Mouse (Mus musculus): Measurements from ENCODE around the gene Vat1l. TPM values are rescaled to one million over a fixed set of nuclear protein-coding genes. Genes with fewer than 3 reads are reported as not detected.

Vat1l gene
- polyA plus RNA-seq, 1 experiment: not detected

DNA sequence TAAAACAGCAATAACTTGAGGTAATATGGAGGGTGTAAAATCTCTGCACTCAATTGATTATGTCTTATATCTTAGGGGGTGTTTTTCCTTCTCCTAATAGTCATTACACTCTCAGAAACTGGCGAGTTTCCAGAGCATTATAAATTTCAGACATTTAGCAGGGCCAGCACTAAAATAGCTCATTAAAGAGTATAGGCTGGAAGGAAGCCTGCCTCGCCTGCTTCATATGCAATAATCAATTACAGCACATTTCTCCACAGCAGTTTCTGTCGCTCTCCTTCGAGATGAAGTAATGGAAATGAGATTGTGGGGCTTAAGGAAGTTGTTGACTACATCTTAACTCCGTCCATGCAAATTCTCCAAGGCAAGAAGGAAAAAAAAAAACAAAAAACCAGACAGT, 139.4 kb downstream of the Vat1l start:
- TF ChIP-seq GATA1 (IDR thresholded peaks at IDR 0.05; ENCODE audit: low read length): no peak

DNA sequence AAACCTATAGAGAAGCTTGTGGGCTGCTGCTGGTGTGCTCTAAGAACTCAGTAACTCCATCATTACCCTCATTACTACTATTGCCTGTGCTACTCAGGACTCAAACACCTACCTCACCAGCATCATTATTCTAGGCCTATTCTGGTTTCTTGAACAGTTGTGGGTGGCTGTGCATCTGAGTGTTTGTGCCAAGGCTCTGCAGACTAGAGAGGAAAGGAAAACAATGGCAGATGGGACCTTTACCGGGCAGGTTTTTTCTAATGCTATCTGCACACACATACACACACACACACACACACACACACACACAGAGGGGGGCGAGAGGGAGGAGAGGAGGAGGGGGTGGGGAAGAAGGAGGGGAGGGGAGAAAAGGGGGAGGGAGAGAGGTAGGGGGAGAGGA, 140.6 kb downstream of the Vat1l start:
- TF ChIP-seq GATA1 (IDR thresholded peaks at IDR 0.05; ENCODE audit: low read length): no peak

DNA sequence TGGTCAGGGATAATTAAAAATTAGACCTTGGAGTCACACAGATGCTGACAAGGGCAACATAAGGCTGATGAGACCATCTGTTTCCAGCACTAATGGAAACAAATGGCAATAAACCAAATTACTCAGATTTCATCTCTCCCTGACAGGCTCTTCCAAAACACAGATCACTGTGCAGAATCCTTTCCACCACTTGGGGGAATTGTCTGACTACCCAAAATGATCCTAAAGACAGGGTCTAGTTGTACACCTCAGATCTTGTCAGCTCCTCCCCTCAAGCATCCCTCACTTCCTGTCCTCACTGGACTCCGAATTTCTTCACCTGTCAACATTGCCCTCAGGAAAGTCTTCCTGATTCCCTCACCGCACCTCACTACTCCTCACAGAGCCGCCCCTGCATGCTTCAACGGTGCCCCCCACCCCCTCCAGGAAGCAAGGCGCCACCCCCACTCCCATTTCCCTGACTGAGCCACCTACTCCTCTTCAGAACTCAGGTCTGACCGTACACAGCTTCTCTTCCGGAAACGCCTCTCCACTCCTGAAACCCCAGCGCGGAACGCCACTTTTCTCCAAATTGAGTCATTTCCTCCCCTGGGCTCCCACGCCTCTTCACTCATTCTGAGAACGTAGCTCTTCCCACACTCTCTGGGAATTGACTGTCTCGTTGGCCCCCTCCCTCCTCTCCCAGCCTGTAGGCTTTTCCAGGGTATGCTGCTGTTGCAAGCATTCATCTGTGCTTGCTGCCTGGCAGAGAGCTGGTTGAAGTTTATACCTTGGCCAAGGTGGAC, 146.4 kb downstream of the Vat1l start:
- TF ChIP-seq GATA1 (IDR thresholded peaks at IDR 0.05; ENCODE audit: low read length): no peak

DNA sequence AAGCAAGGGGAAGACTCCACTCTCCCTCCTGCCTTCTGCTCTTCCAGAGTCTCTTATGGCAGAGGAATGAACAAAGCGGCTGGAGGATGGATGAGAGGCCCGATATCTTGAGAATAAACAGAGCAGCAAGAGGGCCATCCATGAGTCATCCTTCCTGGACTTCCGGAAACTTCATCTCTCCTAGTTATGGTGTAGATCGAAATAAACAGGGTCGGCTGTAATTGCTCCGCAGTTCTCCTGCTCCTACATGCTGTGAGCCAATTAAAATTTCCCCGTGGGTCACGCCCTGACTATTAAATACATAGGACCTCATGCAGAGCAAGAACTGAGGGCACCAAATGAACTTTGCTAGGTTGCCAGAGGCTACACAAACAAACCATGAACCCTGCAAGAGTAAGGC, 155.1 kb downstream of the Vat1l start:
- TF ChIP-seq GATA1 (IDR thresholded peaks at IDR 0.05; ENCODE audit: low read length): no peak

DNA sequence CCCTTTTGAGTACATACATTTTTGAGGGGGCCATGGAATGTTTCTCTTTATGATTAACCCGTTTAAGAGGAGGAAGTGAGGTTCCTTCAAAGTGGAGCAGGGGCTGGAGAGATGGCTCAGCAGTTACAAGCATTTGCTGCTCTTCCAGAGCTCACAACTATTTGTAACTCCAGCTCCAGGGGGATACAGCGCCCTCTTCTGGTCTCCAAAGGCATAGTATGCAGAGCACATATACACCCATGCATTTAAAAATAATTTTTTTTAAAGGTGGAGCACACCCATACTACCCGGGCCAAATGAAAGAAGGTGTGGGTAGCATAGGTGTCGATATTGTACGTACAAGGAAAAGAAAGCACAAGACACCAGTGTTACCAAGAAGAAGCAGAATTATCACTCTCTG, 157.8 kb downstream of the Vat1l start:
- no peak for TF ChIP-seq GATA1 (IDR thresholded peaks at IDR 0.05; ENCODE audit: low read length)

DNA sequence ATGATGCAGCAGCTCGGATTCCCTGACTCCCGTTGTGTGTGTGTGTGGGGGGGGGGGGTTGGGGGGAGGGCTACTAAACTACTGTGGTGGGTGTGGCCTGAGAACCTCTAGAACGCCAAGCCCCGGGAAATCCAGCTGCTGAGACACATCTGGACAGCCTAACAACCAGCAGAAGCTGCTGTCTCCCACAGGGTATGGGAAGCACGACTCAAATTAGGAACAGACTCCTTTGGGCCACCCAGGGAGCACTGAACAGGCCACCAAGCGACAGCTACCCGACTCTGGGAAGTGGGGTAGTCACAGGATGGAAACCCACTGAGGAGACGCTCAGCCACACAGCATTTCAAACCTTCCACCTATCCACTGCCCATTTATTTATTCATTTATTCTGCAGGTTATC, 158.2 kb downstream of the Vat1l start:
- no peak for TF ChIP-seq GATA1 (IDR thresholded peaks at IDR 0.05; ENCODE audit: low read length)

DNA sequence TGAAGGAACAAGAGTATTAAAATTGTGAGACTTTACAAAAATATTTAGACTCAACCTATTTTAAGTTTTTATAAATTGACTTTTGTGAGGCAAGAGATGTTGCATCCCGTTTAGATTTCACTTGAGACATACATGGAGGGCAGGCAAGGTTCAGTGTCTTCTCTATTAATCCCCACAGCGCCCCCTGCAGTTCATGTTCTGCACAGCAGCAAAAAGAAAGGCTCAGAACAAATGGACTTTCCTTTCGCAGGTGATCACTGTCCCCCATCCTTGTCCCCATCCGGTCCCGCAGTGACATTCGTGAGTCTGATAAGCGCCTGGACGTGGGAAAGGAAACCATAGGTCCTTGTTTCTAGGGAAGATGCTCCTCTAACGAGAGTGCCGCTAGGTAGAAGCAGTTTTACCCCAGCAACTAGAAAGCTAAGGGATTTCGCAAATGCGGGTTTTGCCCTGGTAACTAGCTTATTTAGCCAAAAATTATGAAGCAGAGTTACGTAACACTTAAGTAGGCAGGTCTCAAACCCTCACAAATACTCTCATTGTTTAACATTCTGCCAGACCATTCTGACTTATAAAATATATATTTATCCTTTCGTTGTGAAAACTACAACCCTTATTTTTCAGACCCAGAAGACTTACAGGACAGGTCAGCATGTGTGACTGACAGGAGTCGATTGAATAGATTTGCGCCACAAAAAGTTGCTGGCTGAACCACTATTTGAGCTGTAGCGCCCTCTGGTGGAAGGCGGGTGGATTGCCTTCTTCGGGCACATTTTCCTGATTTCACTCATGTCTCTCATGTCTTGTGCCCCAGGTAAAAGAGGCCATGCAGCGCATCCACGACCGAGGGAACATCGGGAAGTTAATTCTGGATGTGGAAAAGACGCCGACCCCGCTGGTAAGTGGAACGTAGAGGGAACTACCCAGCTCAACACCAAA, 163.9 kb downstream of the Vat1l start:
- no peak for TF ChIP-seq GATA1 (IDR thresholded peaks at IDR 0.05; ENCODE audit: low read length)

DNA sequence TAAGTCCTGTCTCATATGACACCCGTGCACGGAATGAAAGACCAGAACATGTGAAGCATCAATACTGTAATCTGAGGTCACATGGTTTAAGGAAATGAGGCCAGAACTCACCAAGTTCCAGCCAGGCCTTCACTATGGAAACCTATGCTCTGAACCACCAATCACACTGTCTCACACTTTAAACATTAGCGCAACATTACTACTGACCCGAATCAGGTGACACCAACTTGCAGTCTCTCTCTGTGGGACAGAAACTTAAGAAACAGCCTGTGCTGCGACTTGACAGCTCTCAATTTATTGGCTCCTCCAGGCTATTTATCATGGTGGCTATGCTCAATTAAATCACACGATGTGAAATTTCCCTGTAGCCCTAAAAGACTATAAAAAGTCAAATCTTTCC, 169.0 kb downstream of the Vat1l start:
- TF ChIP-seq GATA1 (IDR thresholded peaks at IDR 0.05; ENCODE audit: low read length): no peak

DNA sequence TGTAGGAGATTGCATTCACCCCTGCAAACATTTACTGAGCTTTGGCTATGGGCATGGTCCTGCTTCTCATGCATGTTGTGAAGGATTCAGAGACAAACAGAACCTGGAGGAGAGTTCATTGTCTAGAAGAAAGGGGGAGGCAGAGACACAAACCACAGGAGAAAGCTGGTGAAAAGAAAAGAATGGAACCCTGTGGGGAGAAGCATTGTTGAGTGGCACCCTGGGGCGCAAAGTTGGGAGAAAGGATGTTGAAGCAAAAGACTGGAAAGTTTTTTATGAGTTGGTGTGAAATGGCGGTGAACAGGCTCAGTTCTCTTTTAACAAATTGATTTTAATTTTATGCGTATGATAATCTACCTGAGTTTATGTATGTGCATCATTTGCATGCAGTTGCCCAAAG, 178.8 kb downstream of the Vat1l start:
- TF ChIP-seq GATA1 (IDR thresholded peaks at IDR 0.05; ENCODE audit: low read length): no peak

DNA sequence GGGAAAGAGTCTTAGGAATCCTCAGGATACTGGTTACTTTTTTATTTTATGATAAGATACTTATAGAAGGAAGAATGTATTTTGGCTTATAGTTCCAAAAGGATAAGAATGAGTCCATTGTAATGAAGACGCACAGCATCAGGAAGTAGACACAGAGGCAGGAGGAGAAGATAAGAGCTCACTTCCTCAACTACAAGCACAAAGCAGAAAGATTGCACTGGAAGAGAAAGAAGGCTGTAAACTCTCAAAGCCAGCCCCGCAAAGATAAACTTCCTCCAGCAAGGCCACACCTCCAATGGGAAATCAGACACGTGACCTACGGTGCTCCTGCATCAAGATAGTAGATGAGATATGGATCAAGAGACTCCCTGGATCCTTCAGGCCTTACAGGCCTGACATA, 182.1 kb downstream of the Vat1l start:
- TF ChIP-seq GATA1 (IDR thresholded peaks at IDR 0.05; ENCODE audit: low read length): no peak

DNA sequence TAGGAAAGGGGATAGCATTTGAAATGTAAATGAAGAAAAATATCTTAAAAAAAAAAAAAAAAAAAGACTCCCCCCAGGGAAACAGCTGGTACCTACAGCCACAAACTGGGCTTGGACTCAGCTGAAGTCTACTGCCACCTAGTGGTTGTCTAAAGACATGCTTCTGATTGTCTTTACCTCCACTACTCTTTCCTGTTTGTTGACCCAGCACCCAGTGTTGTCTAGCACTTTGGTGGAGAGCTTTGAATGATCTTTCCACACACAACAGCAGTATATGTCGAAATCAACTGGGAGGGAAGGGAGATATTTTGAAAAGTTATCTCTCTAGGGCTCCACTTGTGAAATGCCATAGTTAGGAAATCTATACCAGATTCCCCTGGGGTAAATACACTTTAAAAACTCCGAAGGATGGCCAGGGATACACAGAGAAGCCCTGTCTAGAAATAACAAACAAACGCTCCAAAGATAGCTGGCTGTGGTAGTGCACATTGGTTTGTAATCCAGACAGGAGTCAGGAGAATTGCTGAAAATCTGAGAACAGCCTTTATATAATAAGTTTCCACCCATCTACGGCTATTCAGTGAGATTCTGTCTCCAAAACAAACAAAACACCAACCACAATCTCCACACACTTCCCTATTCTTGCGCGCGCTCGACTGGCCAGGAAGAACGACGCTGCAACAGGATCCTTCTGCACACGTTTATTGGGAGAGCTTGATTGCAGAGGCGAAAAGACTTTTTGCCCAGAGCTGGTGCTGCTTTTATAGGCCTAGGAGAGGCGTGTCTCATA, 185.2 kb downstream of the Vat1l start:
- TF ChIP-seq GATA1 (IDR thresholded peaks at IDR 0.05; ENCODE audit: low read length): no peak

DNA sequence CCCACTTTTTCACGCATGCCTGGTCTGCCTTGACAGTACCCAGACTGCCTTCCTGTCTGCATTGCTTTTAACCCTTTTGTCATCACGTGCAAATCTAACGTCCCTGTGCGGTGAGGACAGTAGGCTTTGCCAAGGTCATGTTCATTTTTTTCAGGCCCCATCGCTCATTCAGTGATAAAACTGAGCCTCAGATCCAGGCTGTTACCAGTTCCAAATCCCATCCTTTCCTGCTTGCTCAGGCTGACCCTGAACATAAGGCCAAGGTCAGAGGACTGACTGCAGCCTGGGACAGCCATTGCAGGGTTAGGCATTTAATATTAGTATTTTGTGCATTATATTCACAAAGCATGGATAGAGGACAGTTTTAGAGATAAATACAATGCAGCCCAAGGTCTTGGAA, 192.9 kb downstream of the Vat1l start:
- no peak for TF ChIP-seq GATA1 (IDR thresholded peaks at IDR 0.05; ENCODE audit: low read length)

DNA sequence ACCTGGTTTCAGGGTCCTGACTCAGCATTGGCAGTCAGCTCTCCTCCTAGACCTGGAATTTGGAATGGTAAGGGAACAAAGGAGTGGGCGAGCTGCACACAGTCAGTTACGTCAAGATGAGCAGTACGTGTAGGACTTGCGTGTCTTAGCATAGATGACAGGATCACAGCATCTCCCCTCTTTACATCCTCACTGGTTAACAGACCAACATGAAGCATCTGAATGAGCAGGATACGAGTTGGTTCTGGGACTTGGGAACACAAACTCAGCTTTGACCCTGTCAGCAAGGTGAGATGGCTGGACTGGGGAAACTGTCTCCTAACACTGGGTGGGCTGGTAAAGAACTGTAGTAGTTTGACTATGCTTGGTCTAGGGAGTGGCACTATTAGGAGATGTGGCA, 193.9 kb downstream of the Vat1l start:
- TF ChIP-seq GATA1 (IDR thresholded peaks at IDR 0.05; ENCODE audit: low read length): no peak

DNA sequence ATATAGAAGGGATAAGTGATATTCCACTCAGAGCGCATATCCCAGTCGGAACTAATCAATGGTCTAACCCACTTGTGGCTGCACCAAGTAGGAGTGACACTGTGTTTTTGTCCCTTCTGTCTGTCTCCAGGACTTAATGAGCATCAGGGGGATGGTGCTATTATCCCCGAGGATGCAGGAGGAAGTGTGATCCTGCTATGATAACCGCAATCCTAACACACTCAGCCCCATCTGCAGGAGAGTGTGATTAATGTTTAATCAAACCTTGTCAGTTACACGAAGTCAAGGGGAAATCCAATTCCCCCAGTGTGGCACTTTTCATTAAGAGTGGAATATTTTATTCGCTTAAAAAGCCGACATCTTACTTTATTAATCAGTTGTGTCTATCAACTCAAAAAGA, 196.3 kb downstream of the Vat1l start:
- no peak for TF ChIP-seq GATA1 (IDR thresholded peaks at IDR 0.05; ENCODE audit: low read length)

DNA sequence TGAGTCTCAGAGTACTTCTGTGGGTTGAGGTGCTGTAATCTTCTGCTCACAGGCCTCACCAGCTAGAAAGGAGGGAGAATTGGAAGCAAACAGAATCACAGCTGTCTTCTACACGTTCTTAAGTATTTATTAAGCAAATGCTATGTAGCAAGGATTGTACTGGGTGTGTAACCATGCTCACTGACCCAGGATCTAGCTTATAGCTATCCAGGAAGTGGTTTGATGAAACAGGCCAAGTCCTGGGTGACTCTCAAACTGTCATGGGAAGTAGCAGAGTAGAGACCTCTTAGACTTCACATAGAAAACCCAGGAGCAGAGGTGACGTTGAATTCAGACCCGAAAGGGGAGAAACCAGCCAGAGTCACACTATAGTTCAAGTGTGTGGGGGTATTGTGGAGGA, 206.0 kb downstream of the Vat1l start:
- no peak for TF ChIP-seq GATA1 (IDR thresholded peaks at IDR 0.05; ENCODE audit: low read length)

DNA sequence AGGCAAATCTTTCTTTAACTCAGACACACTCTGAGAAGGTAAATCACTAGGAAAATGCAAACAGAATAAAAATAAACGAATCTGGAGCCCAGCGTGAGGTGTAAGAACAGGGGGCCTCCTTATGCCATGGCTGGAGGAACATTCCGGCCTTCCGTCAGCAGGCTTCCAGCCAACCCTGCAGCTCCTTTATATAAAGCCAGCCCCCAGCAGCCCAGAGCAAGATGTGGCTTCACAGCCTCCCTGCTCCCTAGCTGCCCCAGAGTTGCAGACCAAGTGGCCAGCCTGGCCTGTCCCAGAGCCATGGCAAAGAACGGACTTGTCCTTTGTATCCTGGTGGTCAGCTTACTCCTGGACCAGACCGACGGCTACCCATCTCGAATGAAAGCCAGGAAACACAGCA, 212.4 kb downstream of the Vat1l start, which contains the start of gene Clec3a:
Gene Clec3a, plus strand, starts transcription at position 301 of the 400 bp plus-strand sequence.
- no peak for TF ChIP-seq GATA1 (IDR thresholded peaks at IDR 0.05; ENCODE audit: low read length)

Measured in G1E-ER4 (cell line).